Mouse (Mus musculus): ENCODE data around the gene Stk32b.

DNA sequence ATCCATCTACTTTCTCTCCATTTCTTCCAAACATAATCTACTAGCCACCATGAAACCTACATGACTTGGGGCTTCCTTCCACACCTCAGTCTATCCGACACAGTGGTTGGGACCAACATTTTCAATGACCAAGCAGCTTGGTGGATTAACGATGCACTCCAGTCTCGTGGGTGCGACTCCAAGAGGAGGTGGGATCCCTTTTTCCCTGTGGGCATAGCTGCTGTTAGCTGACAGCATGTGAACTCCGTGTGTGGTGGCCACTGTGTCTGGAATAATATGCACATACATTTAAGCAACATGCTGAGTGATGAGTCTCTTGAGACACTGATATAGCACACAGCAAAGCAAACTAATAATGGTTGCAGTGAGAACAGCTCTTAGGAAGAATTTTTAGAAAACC lies 124.6 kb downstream of the Stk32b start:
- TF ChIP-seq CTCF (IDR thresholded peaks at IDR 0.05; ENCODE audit: low read depth) (no peak), EP300 (optimal IDR thresholded peaks at IDR 0.05) (no peak)
